9 mouse cellular contexts compared by ENCODE assay signal in genomic region chr8:11924165-11924564, GRCm38 (mm10).
DNase-seq lines count a peak whose midpoint lies in the region; ATAC-seq lines count a peak whose summit lies in the region.
"Had no signal": no experiment of that assay in that cellular context is flagged by ENCODE, and none has a peak within 500 bp of the region (broad histone marks: within the 10 kb centered on the region; RNA-seq: fewer than 3 reads in every experiment).

No protein-coding gene starts in this region.

- no peak overlapping the region for H3K27ac ChIP-seq in hindbrain, embryonic 14.5 days
- no peak overlapping the region for H3K27ac ChIP-seq in hindbrain, embryonic 12.5 days
- H3K27ac ChIP-seq: embryonic facial prominence, embryonic 12.5 days had no signal

- no peaks in the 10 kb centered on the region for H3K9me3 ChIP-seq in hindbrain, embryonic 14.5 days (ENCODE audit: control insufficient read depth, low read length)
- no peaks in the 10 kb centered on the region for H3K9me3 ChIP-seq in hindbrain, embryonic 12.5 days (replicated peaks)
- H3K9me3 ChIP-seq: embryonic facial prominence, embryonic 12.5 days had no signal

- peak; percentile 55 for DNase-seq in hindbrain, embryonic 14.5 days (ENCODE audit: low spot score)
- peak; percentile 87 for DNase-seq in R1 (ENCODE audit: low read depth, low spot score)
- DNase-seq in cerebellum, adult 9-11 months, result peak; percentile 75
- peak; percentile 49 to 54 for DNase-seq in layer of hippocampus, postnatal 36 days
- peak; percentile 65 for DNase-seq in mesoderm, embryonic 11.5 days (ENCODE audit: low read depth, low spot score)
- DNase-seq in telencephalon, adult 2 months (ENCODE audit: low read depth, low spot score), result peak; percentile 19

- H3K4me2 ChIP-seq in hindbrain, embryonic 14.5 days (replicated peaks), result no peak overlapping the region
- H3K4me2 ChIP-seq in hindbrain, embryonic 12.5 days (replicated peaks), result no peak overlapping the region
- H3K4me2 ChIP-seq: embryonic facial prominence, embryonic 12.5 days had no signal

- no peaks in the 10 kb centered on the region for H3K4me1 ChIP-seq in hindbrain, embryonic 14.5 days (replicated peaks; ENCODE audit: control insufficient read depth, insufficient read depth, low read length)
- no peaks in the 10 kb centered on the region for H3K4me1 ChIP-seq in hindbrain, embryonic 12.5 days
- H3K4me1 ChIP-seq: embryonic facial prominence, embryonic 12.5 days had no signal

- H3K4me3 ChIP-seq in hindbrain, embryonic 14.5 days (replicated peaks; ENCODE audit: low read length), result no peak overlapping the region
- no peak overlapping the region for H3K4me3 ChIP-seq in hindbrain, embryonic 12.5 days
- H3K4me3 ChIP-seq: embryonic facial prominence, embryonic 12.5 days had no signal

- no peaks in the 10 kb centered on the region for H3K27me3 ChIP-seq in hindbrain, embryonic 14.5 days (ENCODE audit: control insufficient read depth, insufficient read depth, low read length)
- H3K27me3 ChIP-seq in hindbrain, embryonic 12.5 days, result no peaks in the 10 kb centered on the region; the same call in 1 of the 2 replicates
- H3K27me3 ChIP-seq: embryonic facial prominence, embryonic 12.5 days had no signal

- H3K9ac ChIP-seq in hindbrain, embryonic 14.5 days, result no peak overlapping the region
- no peak overlapping the region for H3K9ac ChIP-seq in hindbrain, embryonic 12.5 days
- H3K9ac ChIP-seq: embryonic facial prominence, embryonic 12.5 days had no signal

- whole genome bisulfite sequencing in hindbrain, embryonic 14.5 days, result 58% methylated on average over 11 of the region's 11 CpGs
- WGBS in hindbrain, embryonic 12.5 days, result 58% methylated on average over 11 of the region's 11 CpGs

- H3K36me3 ChIP-seq in hindbrain, embryonic 14.5 days (replicated peaks; ENCODE audit: control insufficient read depth, insufficient read depth), result no peaks in the 10 kb centered on the region
- H3K36me3 ChIP-seq in hindbrain, embryonic 12.5 days, result no peaks in the 10 kb centered on the region
- H3K36me3 ChIP-seq: embryonic facial prominence, embryonic 12.5 days had no signal

- ATAC-seq in hindbrain, embryonic 14.5 days (ENCODE audit: low FRiP score), result no peak
- ATAC-seq in hindbrain, embryonic 12.5 days (ENCODE audit: low FRiP score), result no peak
- peak; percentile 77 for ATAC-seq in granulocyte monocyte progenitor cell, adult 5-6 weeks (replicated peaks; ENCODE audit: poor library complexity, severe bottlenecking)

Comparison
In these comparisons a context has a peak if more than half of its experiments do, and no peak if none do; other contexts are left out.
1. DNase-seq: peak in every context shown above with its lines; median percentile 87 in R1; 75 in cerebellum, adult 9-11 months; 65 in mesoderm, embryonic 11.5 days; 55 in hindbrain, embryonic 14.5 days; 52 in layer of hippocampus, postnatal 36 days; 19 in telencephalon, adult 2 months.